Mouse (Mus musculus) kidney, adult 11 months (tissue): ENCODE data around the gene Rptor.

Experiments used
- DNase-seq: peaks from one replicate; pipeline ENCODE4 v3.0.0; 2022

Rptor gene

GRCm38 (mm10) chr11:119611496-119611895 is 8.8 kb downstream of the Rptor start:
- no peak for DNase-seq

- DNase-seq: no peak
Observed at GRCm38 (mm10) chr11:119612179-119612578, 9.5 kb downstream of the Rptor start.

- no peak for DNase-seq
Observed at GRCm38 (mm10) chr11:119615087-119615486, 12.4 kb downstream of the Rptor start.

GRCm38 (mm10) chr11:119618763-119619162 is 16.1 kb downstream of the Rptor start:
- DNase-seq: no peak

GRCm38 (mm10) chr11:119621266-119621665 is 18.6 kb downstream of the Rptor start:
- no peak for DNase-seq

GRCm38 (mm10) chr11:119623800-119624199 is 21.1 kb downstream of the Rptor start:
- no peak for DNase-seq

- DNase-seq: peak; percentile 30
Observed at GRCm38 (mm10) chr11:119624401-119624800, 21.7 kb downstream of the Rptor start.

GRCm38 (mm10) chr11:119624955-119625354 is 22.2 kb downstream of the Rptor start:
- DNase-seq: no peak

GRCm38 (mm10) chr11:119625476-119625875 is 22.8 kb downstream of the Rptor start:
- no peak for DNase-seq

GRCm38 (mm10) chr11:119625943-119626342 is 23.2 kb downstream of the Rptor start:
- DNase-seq: no peak

- no peak for DNase-seq
Observed at GRCm38 (mm10) chr11:119627243-119627642, 24.5 kb downstream of the Rptor start.

GRCm38 (mm10) chr11:119629072-119629471 is 26.4 kb downstream of the Rptor start:
- no peak for DNase-seq

GRCm38 (mm10) chr11:119630329-119630728 is 27.6 kb downstream of the Rptor start:
- DNase-seq: no peak

- DNase-seq: no peak
Observed at GRCm38 (mm10) chr11:119631222-119631870, 28.6 kb downstream of the Rptor start.

GRCm38 (mm10) chr11:119636371-119636883 is 33.7 kb downstream of the Rptor start:
- no peak for DNase-seq

GRCm38 (mm10) chr11:119637519-119637918 is 34.8 kb downstream of the Rptor start:
- no peak for DNase-seq

- no peak for DNase-seq
Observed at GRCm38 (mm10) chr11:119640491-119640890, 37.8 kb downstream of the Rptor start.

GRCm38 (mm10) chr11:119641831-119642381 is 39.2 kb downstream of the Rptor start:
- no peak for DNase-seq

- no peak for DNase-seq
Observed at GRCm38 (mm10) chr11:119643347-119643746, 40.6 kb downstream of the Rptor start.

- DNase-seq: no peak
Observed at GRCm38 (mm10) chr11:119644140-119644539, 41.4 kb downstream of the Rptor start.

GRCm38 (mm10) chr11:119644612-119645379 is 42.1 kb downstream of the Rptor start:
- DNase-seq: no peak

- DNase-seq: no peak
Observed at GRCm38 (mm10) chr11:119650456-119650855, 47.8 kb downstream of the Rptor start.

GRCm38 (mm10) chr11:119653336-119653735 is 50.6 kb downstream of the Rptor start:
- no peak for DNase-seq

- no peak for DNase-seq
Observed at GRCm38 (mm10) chr11:119657534-119657933, 54.8 kb downstream of the Rptor start.
